Mouse (Mus musculus) testis, adult 2 months (tissue): ENCODE data around the gene Fads3.

ENCODE experiments used
- CTCF ChIP-seq: fragments of 200-500 bp; IDR thresholded peaks from 2 replicates; pipeline ENCODE4 v1.5.1; 2012; ENCODE audit warnings: low read depth, mild to moderate bottlenecking, inconsistent platforms, low read length, moderate library complexity; ENCODE audit not compliant: control insufficient read depth, insufficient read depth, insufficient replicate concordance
- POLR2A ChIP-seq: fragments of 200-500 bp; IDR thresholded peaks from 2 replicates; pipeline ENCODE4 v1.6.1; 2012; ENCODE audit warnings: low read depth, mild to moderate bottlenecking, inconsistent platforms, low read length, moderate library complexity; ENCODE audit not compliant: control insufficient read depth

- peak; percentile 71; the same call in 1 of the 2 replicates for TF ChIP-seq CTCF
- TF ChIP-seq POLR2A = no peak
These were observed 8.0 kb upstream of the Fads3 start for GRCm38 (mm10) chr19:10033211-10033973.
